12 mouse cellular contexts compared by ENCODE assay signal in genomic region chr9:50375598-50375997, GRCm38 (mm10).
"Had no signal": no experiment of that assay in that cellular context is flagged by ENCODE, and none has a peak within 500 bp of the region (broad histone marks: within the 10 kb centered on the region; RNA-seq: fewer than 3 reads in every experiment).

No protein-coding gene starts in this region.

- H3K36me3 ChIP-seq: limb, embryonic 15.5 days; liver, embryonic 12.5 days; lung, embryonic 15.5 days; neural tube, embryonic 15.5 days had no signal

- H3K27ac ChIP-seq: limb, embryonic 15.5 days; liver, embryonic 12.5 days; lung, embryonic 15.5 days; neural tube, embryonic 15.5 days had no signal

- H3K27me3 ChIP-seq: limb, embryonic 15.5 days; liver, embryonic 12.5 days; lung, embryonic 15.5 days; neural tube, embryonic 15.5 days had no signal

- H3K4me1 ChIP-seq: limb, embryonic 15.5 days; liver, embryonic 12.5 days; lung, embryonic 15.5 days had no signal

- H3K4me3 ChIP-seq: limb, embryonic 15.5 days; liver, embryonic 12.5 days; lung, embryonic 15.5 days; myocyte; neural tube, embryonic 15.5 days had no signal

- H3K9ac ChIP-seq: limb, embryonic 15.5 days; liver, embryonic 12.5 days; lung, embryonic 15.5 days; neural tube, embryonic 15.5 days had no signal

- ATAC-seq: intestine, embryonic 16.5 days; liver, embryonic 12.5 days had no signal

- H3K9me3 ChIP-seq: limb, embryonic 15.5 days; liver, embryonic 12.5 days; lung, embryonic 15.5 days; neural tube, embryonic 15.5 days had no signal

- H3K4me2 ChIP-seq: limb, embryonic 15.5 days; liver, embryonic 12.5 days; lung, embryonic 15.5 days; neural tube, embryonic 15.5 days had no signal

- DNase-seq: layer of hippocampus, postnatal 36 days; lung, postnatal 14 days; midbrain, embryonic 14.5 days; right cerebral cortex, adult 18-20 months; right cerebral cortex, postnatal 25 days; thymus, postnatal 36 days had no signal
